Mouse (Mus musculus) E14TG2a.4 (cell line): Measurements from ENCODE around the gene Krt16.

Source experiments
- CTCF ChIP-seq: conservative IDR thresholded peaks from 2 replicates; pipeline ENCODE4 v1.5.1; 2014; ENCODE audit warnings: low read length
- NANOG ChIP-seq: IDR thresholded peaks from 2 replicates; pipeline ENCODE4 v1.6.1; 2014; ENCODE audit warnings: borderline replicate concordance, low read length, mixed read lengths
- POU5F1 ChIP-seq: IDR thresholded peaks from 2 replicates; pipeline ENCODE4 v1.6.1; 2014; ENCODE audit warnings: low read length, borderline replicate concordance

DNA sequence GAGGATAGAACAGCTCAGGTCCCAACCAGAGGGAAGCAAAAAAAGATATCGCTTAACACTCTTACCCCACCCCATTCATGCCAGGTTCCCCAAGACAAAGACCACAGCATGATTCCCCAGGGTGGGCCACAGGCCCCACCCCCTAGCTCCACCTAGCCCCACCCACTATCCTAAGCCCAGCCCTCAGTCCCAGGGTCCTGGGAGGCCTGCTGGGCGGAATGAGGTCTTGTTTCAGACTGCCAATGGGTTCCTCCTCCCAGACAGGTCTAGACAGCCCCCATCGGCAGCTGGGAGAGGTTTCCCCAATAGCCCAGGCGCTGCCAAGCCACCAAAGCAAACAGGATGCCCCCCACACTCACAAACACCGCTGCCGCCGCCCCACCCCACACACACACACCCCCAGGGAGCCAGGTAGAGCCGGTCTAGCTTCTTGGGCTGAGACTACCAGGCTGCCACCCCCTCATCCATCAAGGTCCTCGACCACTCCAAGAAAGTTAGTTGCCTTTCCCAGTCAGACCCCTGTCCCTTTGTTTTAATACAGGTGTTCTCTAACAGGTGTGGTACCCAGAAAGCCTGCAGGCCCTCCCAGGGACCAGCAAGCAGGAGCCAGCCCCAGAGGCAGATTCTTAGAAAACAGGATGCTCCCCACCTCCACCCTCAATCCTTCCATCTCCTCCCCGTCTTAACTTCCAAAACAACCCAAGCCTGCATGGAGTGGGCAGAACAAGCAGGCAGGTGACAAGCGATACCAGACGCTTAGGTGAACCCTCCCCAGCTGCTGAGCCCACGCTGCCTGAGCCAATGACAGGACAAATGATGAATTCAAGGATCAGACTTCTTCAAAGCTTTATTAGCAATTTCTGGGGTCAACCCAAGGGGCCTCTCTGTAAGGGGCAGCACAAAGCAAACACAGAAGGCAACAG is 13.6 kb upstream of the Krt16 start:
- no peak for TF ChIP-seq CTCF
- no peak for TF ChIP-seq NANOG
- TF ChIP-seq POU5F1, result no peak
